Mouse (Mus musculus) midbrain, postnatal 0 days (tissue): Measurements from ENCODE around the gene Zc3hav1l. TPM values are rescaled to one million over a fixed set of nuclear protein-coding genes. Genes with fewer than 3 reads are reported as not detected.

Experiments used
- ATAC-seq: fragments of 200-750 bp; cut with Nextera tagmentation; 2 replicates; pipeline ENCODE4 v1.8.0; 2017; ENCODE audit warnings: moderate number of reproducible peaks, mild to moderate bottlenecking, moderate TSS enrichment, moderate library complexity; ENCODE audit not compliant: low FRiP score
- DNase-seq: peaks from one replicate; pipeline ENCODE4 v3.0.0-alpha.2; 2015; ENCODE audit warnings: low spot score
- H3K27ac ChIP-seq: fragments of 300-500 bp; sonication (generic); 2 replicates; pipeline ENCODE4 v1.5.1; 2014; ENCODE audit warnings: low read depth, mild to moderate bottlenecking, low read length, mixed read lengths
- H3K27me3 ChIP-seq: fragments of 300-500 bp; sonication (generic); 2 replicates; pipeline ENCODE4 v1.6.1; 2014; ENCODE audit warnings: low read length, control low read depth, mixed read lengths; ENCODE audit not compliant: insufficient read depth
- H3K36me3 ChIP-seq: fragments of 300-500 bp; sonication (generic); 2 replicates; pipeline ENCODE4 v1.6.1; 2014; ENCODE audit warnings: low read length, control low read depth, mixed read lengths; ENCODE audit not compliant: insufficient read depth
- H3K4me1 ChIP-seq: fragments of 300-500 bp; sonication (generic); 2 replicates; pipeline ENCODE4 v1.6.1; 2014; ENCODE audit warnings: mild to moderate bottlenecking, control low read depth, antibody characterized with exemption, low read length, mixed read lengths; ENCODE audit not compliant: insufficient read depth
- H3K4me2 ChIP-seq: fragments of 300-500 bp; sonication (generic); 2 replicates; pipeline ENCODE4 v1.6.1; 2014; ENCODE audit warnings: low read depth, mild to moderate bottlenecking, low read length, mixed read lengths; ENCODE audit not compliant: poor library complexity, severe bottlenecking
- H3K4me3 ChIP-seq: fragments of 300-500 bp; sonication (generic); 2 replicates; pipeline ENCODE4 v1.5.1; 2014; ENCODE audit warnings: low read depth, mild to moderate bottlenecking, low read length, moderate library complexity
- H3K9ac ChIP-seq: fragments of 300-500 bp; sonication (generic); replicated peaks from 2 replicates; pipeline ENCODE4 v1.6.1; 2014; ENCODE audit warnings: mild to moderate bottlenecking, low read length, moderate library complexity, mixed read lengths; ENCODE audit not compliant: poor library complexity, severe bottlenecking
- H3K9me3 ChIP-seq: fragments of 300-500 bp; sonication (generic); 2 replicates; pipeline ENCODE4 v1.6.1; 2016; ENCODE audit warnings: low read length, control low read depth
- CTCF ChIP-seq: IDR thresholded peaks from 2 replicates; pipeline ENCODE4 v1.5.1; 2016; ENCODE audit warnings: antibody characterized with exemption, mild to moderate bottlenecking
- WGBS: fragments of 180-500 bp; shearing (Covaris S2); extraction: QIAGEN DNeasy Blood & Tissue Kit; methylation state at CpG from one replicate; pipeline ENCODE4 v1.1.7; 2014; 5-methylcytosine and 5-hydroxymethylcytosine counted together
- polyA plus RNA-seq: library from polyadenylated mRNA; unstranded; fragments of >200 nt; fragmentation: Nextera tagmentation; extraction: Ambion mirVana; gene quantifications from 2 replicates; pipeline ENCODE4 v1.2.1, GENCODE M21; 2015
- total RNA-seq: library from RNA; depleted of rRNA; stranded (reverse); fragments of >200 nt; gene quantifications from 2 replicates; pipeline ENCODE4 v1.2.3, GENCODE M21; 2014

The Zc3hav1l gene
- total and polyA plus RNA-seq, 2 experiments from 2014 or later = 3.7 to 8.1 TPM

DNA sequence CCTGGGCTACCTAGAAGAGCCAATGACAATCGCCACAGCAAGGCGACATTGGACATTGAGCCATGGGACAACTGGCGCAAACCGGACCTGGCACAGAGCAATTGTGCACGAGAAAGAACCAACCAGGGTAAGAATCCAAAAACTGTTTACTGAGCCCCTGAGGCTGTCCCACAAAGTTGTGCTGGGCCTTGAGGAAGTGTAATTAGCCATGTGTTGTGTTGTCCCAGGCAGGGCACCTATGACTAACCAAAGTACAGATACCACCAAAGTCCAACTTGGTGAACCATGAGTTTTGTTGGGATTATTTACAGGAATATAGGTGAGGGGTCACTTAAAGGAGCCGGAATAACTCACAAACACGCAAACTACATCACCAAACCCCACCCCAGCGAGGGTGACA lies 41.6 kb downstream of the Zc3hav1l start:
- 94% methylated on average over 8 of the region's 8 CpGs for WGBS
- Histone ChIP-seq H3K9me3 (no peaks in the 10 kb centered on the region), H3K4me1 (no peaks in the 10 kb centered on the region), H3K9ac (no peak overlapping the region), H3K27me3 (no peaks in the 10 kb centered on the region), H3K27ac (no peak overlapping the region), H3K4me2 (no peak overlapping the region), H3K36me3 (no peaks in the 10 kb centered on the region), H3K4me3 (no peak overlapping the region)
- DNase-seq (no peak), ATAC-seq (no peak)
- TF ChIP-seq CTCF = no peak

DNA sequence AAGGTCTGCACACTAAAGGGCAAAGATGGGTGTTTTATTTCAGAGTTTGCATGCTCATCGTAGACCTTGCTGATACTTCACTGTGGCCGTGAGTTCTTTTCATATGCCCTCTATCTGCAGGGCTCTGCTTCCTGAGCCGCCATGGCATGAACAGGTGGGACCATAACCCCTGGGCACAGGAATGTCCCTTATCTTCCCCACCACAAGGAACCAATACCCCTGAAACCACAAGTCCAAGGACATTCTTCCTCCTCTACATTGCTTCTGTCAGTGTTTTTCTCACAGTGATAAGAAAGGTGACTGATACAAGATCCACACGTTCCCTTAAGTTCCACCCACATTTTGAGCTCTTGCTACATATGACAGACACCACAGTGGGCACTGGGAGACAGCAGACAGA lies 42.3 kb downstream of the Zc3hav1l start:
- peaks cover 7% of the 10 kb centered on the region; the same call in 1 of the 2 replicates for H3K4me1 ChIP-seq
- DNase-seq (no peak), ATAC-seq (no peak)
- WGBS = 90% methylated on average over 4 of the region's 4 CpGs
- no peak overlapping the region for H3K4me3 ChIP-seq
- H3K9ac ChIP-seq = no peak overlapping the region
- no peak overlapping the region for H3K4me2 ChIP-seq
- no peaks in the 10 kb centered on the region for H3K36me3 ChIP-seq
- no peaks in the 10 kb centered on the region for H3K27me3 ChIP-seq
- no peak overlapping the region for H3K27ac ChIP-seq
- H3K9me3 ChIP-seq = no peaks in the 10 kb centered on the region
- TF ChIP-seq CTCF = no peak

DNA sequence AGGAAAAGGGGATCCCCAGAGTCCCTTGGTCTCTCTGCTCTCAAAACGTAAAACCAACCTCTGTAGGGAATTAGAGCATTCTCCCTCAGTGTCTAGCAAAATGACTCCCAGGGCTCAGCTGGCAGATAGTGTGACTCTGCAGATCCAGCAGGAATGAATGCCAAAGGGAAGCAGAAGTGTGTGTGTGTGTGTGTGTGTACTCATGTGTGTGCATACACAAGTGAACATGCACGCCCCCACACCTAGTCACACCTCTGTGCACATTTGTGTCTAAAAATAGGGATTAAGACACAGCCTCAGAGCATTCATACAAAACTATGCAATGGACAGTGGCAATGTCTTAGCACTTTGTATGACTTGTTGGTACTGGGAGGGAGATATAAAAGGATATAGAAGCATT lies 43.3 kb downstream of the Zc3hav1l start:
- H3K27me3 ChIP-seq = no peaks in the 10 kb centered on the region
- no peak overlapping the region for H3K4me3 ChIP-seq
- H3K27ac ChIP-seq = no peak overlapping the region
- no peak for DNase-seq
- ATAC-seq = no peak
- H3K9me3 ChIP-seq = no peaks in the 10 kb centered on the region
- H3K4me1 ChIP-seq = peaks cover 13% of the 10 kb centered on the region; the same call in 1 of the 2 replicates
- no peak overlapping the region for H3K9ac ChIP-seq
- no peak overlapping the region for H3K4me2 ChIP-seq
- no peak for TF ChIP-seq CTCF
- H3K36me3 ChIP-seq = no peaks in the 10 kb centered on the region
- WGBS = 61% methylated on average over 2 of the region's 2 CpGs

DNA sequence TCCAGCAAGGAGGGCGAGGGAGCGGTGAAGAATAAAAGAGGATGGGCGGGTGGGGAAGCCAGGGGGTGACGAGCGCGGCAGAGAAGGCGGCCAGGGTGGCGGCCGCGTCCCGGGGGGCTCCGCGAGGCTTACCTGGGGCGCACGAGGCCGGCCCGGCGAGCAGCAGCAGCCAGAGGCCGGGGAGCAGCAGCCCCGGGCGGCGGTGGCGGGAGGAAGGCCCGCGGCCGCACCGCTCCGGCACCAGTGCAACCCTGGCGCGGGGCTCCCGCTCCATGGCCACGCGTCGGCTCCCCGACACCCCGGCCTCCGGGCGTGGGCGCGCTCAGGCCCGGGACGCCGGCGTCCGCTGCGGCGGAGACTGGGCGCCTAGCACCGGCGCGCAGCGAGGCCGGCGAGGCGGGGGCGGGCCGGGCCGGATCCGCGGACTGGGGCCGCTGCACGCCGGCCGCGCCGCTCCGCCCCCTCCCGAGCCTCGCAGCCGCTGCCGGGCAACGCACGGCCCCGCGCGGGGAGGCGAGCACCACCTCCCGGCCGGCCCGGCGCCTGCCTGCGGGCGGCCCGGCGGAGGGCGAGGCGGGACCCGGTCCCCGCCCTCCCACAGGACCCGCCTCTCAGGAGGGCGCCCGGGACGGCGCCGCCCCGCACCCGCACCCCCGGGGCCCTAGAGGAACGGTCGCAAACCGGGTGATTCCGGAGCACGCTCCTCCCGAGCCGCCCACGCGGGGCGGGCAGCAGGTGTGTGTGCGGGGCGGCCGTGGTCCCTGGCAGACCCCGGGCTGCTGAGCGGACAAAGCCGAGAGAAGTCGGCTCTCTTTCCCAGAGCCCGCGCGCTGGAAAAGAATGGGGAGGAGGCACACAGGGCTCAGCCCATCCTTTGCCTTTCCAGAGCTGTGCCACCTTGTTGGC lies 45.1 kb downstream of the Zc3hav1l start, which contains the start of gene D630045J12Rik:
Gene D630045J12Rik, minus strand, starts transcription at position 274 of the 906 bp plus-strand sequence.
- under 1% methylated on average over 76 of the region's 118 CpGs for WGBS
- H3K9me3 ChIP-seq = no peaks in the 10 kb centered on the region
- H3K4me1 ChIP-seq = peaks cover 13% of the 10 kb centered on the region; the same call in 1 of the 2 replicates
- H3K36me3 ChIP-seq = no peaks in the 10 kb centered on the region
- peak within 1 kb of the TSS; percentile 75 for H3K4me2 ChIP-seq
- DNase-seq (peak; percentile 77), ATAC-seq (peak; percentile 91)
- peak within 1 kb of the TSS; percentile 79 for H3K4me3 ChIP-seq
- H3K27ac ChIP-seq = peak within 1 kb of the TSS; percentile 97
- peak within 1 kb of the TSS; percentile 98 for H3K9ac ChIP-seq
- no peaks in the 10 kb centered on the region for H3K27me3 ChIP-seq
- no peak for TF ChIP-seq CTCF

DNA sequence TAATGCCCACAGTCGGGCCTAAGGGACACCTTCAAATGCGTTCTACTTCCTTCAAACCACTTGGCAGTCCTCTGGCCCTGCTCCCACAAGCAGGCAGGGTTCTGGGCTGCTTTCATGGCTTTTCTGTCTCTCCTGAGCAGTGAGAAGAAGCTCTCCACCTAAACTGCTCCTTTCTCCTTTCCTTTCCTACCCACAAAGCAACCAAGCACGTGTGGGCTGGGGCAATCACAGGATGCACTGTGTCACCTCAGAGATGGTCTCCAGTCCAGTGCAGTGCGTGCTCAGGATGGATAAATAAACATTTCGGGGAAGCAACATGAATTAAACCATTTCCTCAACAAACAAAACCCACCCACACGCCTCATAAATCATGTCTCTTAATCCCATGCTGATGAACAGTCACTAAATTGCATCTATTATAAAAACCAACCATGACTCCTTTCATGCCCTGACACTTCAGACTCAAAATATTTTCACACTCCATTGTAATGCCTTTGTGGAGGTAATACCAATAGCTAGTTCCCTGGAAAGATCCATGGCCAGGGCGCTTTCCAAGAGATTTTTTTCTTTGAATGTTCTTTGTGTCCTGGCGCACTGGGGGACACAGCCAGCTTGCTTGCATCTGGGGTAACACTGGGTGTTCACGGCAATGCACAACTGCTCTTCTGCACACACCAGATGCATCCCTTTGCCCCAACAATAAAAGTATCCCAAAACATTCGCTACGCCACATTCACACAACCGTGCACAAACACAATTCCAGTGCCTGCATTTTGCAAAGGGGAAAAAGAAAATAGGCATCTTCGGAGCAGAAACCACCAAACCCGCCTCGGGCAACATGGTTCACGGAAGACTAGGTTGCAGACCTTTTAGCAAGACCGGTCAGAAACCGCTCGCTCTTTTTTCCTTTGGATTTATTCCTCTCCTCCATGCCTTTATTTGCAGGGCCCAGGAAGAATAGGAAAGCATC lies 46.0 kb downstream of the Zc3hav1l start:
- Histone ChIP-seq H3K4me1 (peaks cover 13% of the 10 kb centered on the region; the same call in 1 of the 2 replicates), H3K9me3 (no peaks in the 10 kb centered on the region), H3K4me2 (peak overlapping the region; percentile 75), H3K4me3 (peak overlapping the region; percentile 79), H3K27me3 (no peaks in the 10 kb centered on the region), H3K9ac (peak overlapping the region; percentile 98), H3K36me3 (no peaks in the 10 kb centered on the region), H3K27ac (peak overlapping the region; percentile 97)
- WGBS = 4% methylated on average over 19 of the region's 19 CpGs
- no peak for ATAC-seq
- TF ChIP-seq CTCF = no peak
- DNase-seq = peak; percentile 24
